8 mouse cellular contexts compared by ENCODE assay signal in the genomic region with DNA sequence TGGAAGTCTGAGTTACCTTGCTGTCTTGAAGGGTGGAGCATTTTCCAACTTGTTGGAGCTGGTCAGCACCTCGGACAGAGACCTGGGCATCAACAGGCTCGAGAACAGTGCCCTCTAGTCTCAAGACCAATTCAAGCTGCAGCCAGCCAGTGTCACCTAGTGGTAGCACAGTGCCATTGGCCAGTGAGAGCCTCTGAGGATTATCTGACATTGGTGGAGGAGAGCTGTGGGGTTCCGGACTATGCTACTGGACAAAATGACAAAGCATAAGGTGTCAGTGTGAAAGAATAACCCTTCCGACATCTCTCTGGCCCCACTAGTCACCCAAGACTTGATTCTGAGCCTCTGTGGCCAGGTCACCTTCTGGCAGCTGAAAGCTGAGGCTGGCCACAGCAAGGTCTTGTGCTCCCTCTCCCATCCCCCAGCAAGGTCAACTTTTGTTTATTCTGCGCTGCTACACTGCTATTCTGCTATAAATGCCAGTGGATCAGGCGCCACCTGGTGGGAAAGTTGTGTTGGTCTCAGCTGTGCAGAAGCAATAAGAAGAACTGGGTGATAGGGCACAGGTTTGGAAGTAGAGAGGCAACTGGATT.
DNase-seq lines count a peak whose midpoint lies in the region; ATAC-seq and TF ChIP-seq lines count a peak whose summit lies in the region.

No protein-coding gene starts in this region.

- no peak overlapping the region for H3K4me2 ChIP-seq in forebrain, embryonic 14.5 days (ENCODE audit: low read length)
- H3K4me2 ChIP-seq in lung, embryonic 15.5 days = no peak overlapping the region

- DNase-seq in MEL (ENCODE audit: low read depth, low spot score) = peak; percentile 78
- peak; percentile 83 for DNase-seq in forebrain, embryonic 14.5 days (ENCODE audit: low spot score)
- peak; percentile 59 to 77 for DNase-seq in heart, postnatal 14 days
- peak; percentile 90 to 91 for DNase-seq in kidney, postnatal 4 days
- DNase-seq in ovary, postnatal 36 days (ENCODE audit: low spot score) = peak; percentile 74
- DNase-seq in natural killer cell, adult 2 months (ENCODE audit: low spot score in 2 of 2) = no peak

- H3K27me3 ChIP-seq in MEL (ENCODE audit: control insufficient read depth in 1 of 2, insufficient read depth in 2 of 2, low read length in 2 of 2) = no peaks in the 10 kb centered on the region
- H3K27me3 ChIP-seq in forebrain, embryonic 14.5 days (replicated peaks; ENCODE audit: control insufficient read depth, insufficient read depth, low read length) = no peaks in the 10 kb centered on the region; the same call in 1 of the 2 replicates
- H3K27me3 ChIP-seq in lung, embryonic 15.5 days = no peaks in the 10 kb centered on the region

- H3K4me3 ChIP-seq in MEL (ENCODE audit: control insufficient read depth in 1 of 2, insufficient read depth in 1 of 2, low read depth in 2 of 2, low read length in 2 of 2) = no peak overlapping the region
- no peak overlapping the region for H3K4me3 ChIP-seq in forebrain, embryonic 14.5 days (ENCODE audit: low read depth, low read length)
- no peak overlapping the region for H3K4me3 ChIP-seq in lung, embryonic 15.5 days

- WGBS in forebrain, embryonic 14.5 days = 9% methylated on average over 6 of the region's 6 CpGs
- 11% methylated on average over 6 of the region's 6 CpGs for WGBS in lung, embryonic 15.5 days

- no peaks in the 10 kb centered on the region for H3K4me1 ChIP-seq in MEL (ENCODE audit: control insufficient read depth in 1 of 2, insufficient read depth in 2 of 2, low read length in 2 of 2)
- H3K4me1 ChIP-seq in forebrain, embryonic 14.5 days (ENCODE audit: control insufficient read depth, insufficient read depth, low read length) = no peaks in the 10 kb centered on the region
- no peaks in the 10 kb centered on the region for H3K4me1 ChIP-seq in lung, embryonic 15.5 days

- H3K27ac ChIP-seq in MEL (ENCODE audit: control insufficient read depth, low read depth, low read length) = no peak overlapping the region
- H3K27ac ChIP-seq in forebrain, embryonic 14.5 days (ENCODE audit: low read depth, low read length) = no peak overlapping the region
- H3K27ac ChIP-seq in lung, embryonic 15.5 days = no peak overlapping the region

- H3K9ac ChIP-seq in MEL (ENCODE audit: control insufficient read depth, low read depth, low read length, poor library complexity, severe bottlenecking) = no peak overlapping the region
- H3K9ac ChIP-seq in forebrain, embryonic 14.5 days (ENCODE audit: low read length) = no peak overlapping the region
- H3K9ac ChIP-seq in lung, embryonic 15.5 days = no peak overlapping the region

- no peaks in the 10 kb centered on the region for H3K79me2 ChIP-seq in MEL (ENCODE audit: control insufficient read depth, insufficient read depth, low read length, poor library complexity)

- no peaks in the 10 kb centered on the region for H3K9me3 ChIP-seq in MEL (replicated peaks; ENCODE audit: insufficient read depth, low read length)
- no peaks in the 10 kb centered on the region for H3K9me3 ChIP-seq in forebrain, embryonic 14.5 days (replicated peaks; ENCODE audit: control insufficient read depth, low read length)
- no peaks in the 10 kb centered on the region for H3K9me3 ChIP-seq in lung, embryonic 15.5 days

- H3K36me3 ChIP-seq in MEL (ENCODE audit: control insufficient read depth in 1 of 2, insufficient read depth in 2 of 2, low read length in 2 of 2) = no peaks in the 10 kb centered on the region
- no peaks in the 10 kb centered on the region for H3K36me3 ChIP-seq in forebrain, embryonic 14.5 days (ENCODE audit: control insufficient read depth, insufficient read depth, low read length)
- H3K36me3 ChIP-seq in lung, embryonic 15.5 days = no peaks in the 10 kb centered on the region

- TF ChIP-seq POLR2A in MEL (IDR thresholded peaks at IDR 0.05; ENCODE audit: control insufficient read depth in 1 of 2, insufficient read depth in 1 of 2, low read depth in 1 of 2, low read length in 2 of 2, poor library complexity in 1 of 2) = no peak

- no peak for TF ChIP-seq EP300 in MEL (IDR thresholded peaks at IDR 0.05; ENCODE audit: low read depth in 1 of 2, low read length in 2 of 2)

- peak; percentile 86 for ATAC-seq in cerebellum, adult (ENCODE audit: insufficient number of reproducible peaks, low FRiP score, low TSS enrichment)
- ATAC-seq in forebrain, embryonic 14.5 days = peak; percentile 65
- peak; percentile 67; the same call in 1 of the 2 replicates for ATAC-seq in lung, embryonic 15.5 days (ENCODE audit: borderline replicate concordance, extremely low read depth, low FRiP score, low TSS enrichment)

- TF ChIP-seq RAD21 in MEL (IDR thresholded peaks at IDR 0.05; ENCODE audit: low read depth, low read length) = peak; percentile 84

- intact Hi-C loops in heart, postnatal 14 days (cut with DNase I) = loop anchor here (1.0 kb wide), 1 partner anchor 447 kb away; no protein-coding TSS in a partner anchor

- peak; percentile 49 to 98 (median 79) for TF ChIP-seq CTCF in MEL (IDR thresholded peaks at IDR 0.05 in 2 of 3, conservative IDR thresholded peaks at IDR 0.05 in 1 of 3; ENCODE audit: control insufficient read depth in 1 of 3, insufficient read depth in 1 of 3, low read depth in 2 of 3, low read length in 3 of 3, poor library complexity in 1 of 3, severe bottlenecking in 1 of 3)

TF ChIP-seq in MEL, 35 proteins besides CTCF, POLR2A, EP300 and RAD21:
- TF ChIP-seq MYB (IDR thresholded peaks at IDR 0.05; ENCODE audit: low read depth, low read length) (no peak), POLR2AphosphoS2 (IDR thresholded peaks at IDR 0.05; ENCODE audit: low read length) (no peak), ELF1 (IDR thresholded peaks at IDR 0.05; ENCODE audit: low read depth, low read length) (no peak), BHLHE40 (IDR thresholded peaks at IDR 0.05; ENCODE audit: borderline replicate concordance, low read depth, low read length) (no peak), CHD2 (IDR thresholded peaks at IDR 0.05; ENCODE audit: low read length) (no peak), JUND (IDR thresholded peaks at IDR 0.05; ENCODE audit: low read depth, low read length) (no peak), SMC3 (IDR thresholded peaks at IDR 0.05; ENCODE audit: low read depth, low read length) (peak; percentile 71), ZC3H11A (IDR thresholded peaks at IDR 0.05; ENCODE audit: low read depth, low read length) (peak; percentile 70), MAZ (IDR thresholded peaks at IDR 0.05; ENCODE audit: low read depth, low read length) (no peak), GABPA (IDR thresholded peaks at IDR 0.05; ENCODE audit: low read depth, low read length) (no peak), UBTF (IDR thresholded peaks at IDR 0.05; ENCODE audit: borderline replicate concordance, insufficient read depth, low read depth, low read length) (no peak), MXI1 (IDR thresholded peaks at IDR 0.05; ENCODE audit: low read depth, low read length) (peak; percentile 68; the same call in 1 of the 2 replicates), TBP (IDR thresholded peaks at IDR 0.05; ENCODE audit: low read depth, low read length) (no peak), SIN3A (IDR thresholded peaks at IDR 0.05; ENCODE audit: low read length) (peak; percentile 86), USF2 (IDR thresholded peaks at IDR 0.05; ENCODE audit: borderline replicate concordance in 1 of 2, insufficient read depth in 1 of 2, low read depth in 1 of 2, low read length in 2 of 2) (no peak), NELFE (IDR thresholded peaks at IDR 0.05; ENCODE audit: low read depth, low read length) (no peak), E2F4 (IDR thresholded peaks at IDR 0.05; ENCODE audit: borderline replicate concordance, low read depth, low read length) (no peak), ZNF384 (IDR thresholded peaks at IDR 0.05; ENCODE audit: low read depth, low read length) (no peak), HCFC1 (IDR thresholded peaks at IDR 0.05; ENCODE audit: low read depth, low read length) (0 out of 2 replicates have a peak, but pooled peaks have one; percentile 19), ZKSCAN1 (IDR thresholded peaks at IDR 0.05; ENCODE audit: low read depth, low read length) (no peak), POLR2AphosphoS5 (IDR thresholded peaks at IDR 0.05; ENCODE audit: borderline replicate concordance, low read depth, low read length) (no peak)

Comparison
In these comparisons a context has a peak if more than half of its experiments do, and no peak if none do; other contexts are left out.
1. DNase-seq: peak in MEL (single experiment), forebrain, embryonic 14.5 days (single experiment), heart, postnatal 14 days (2 of 2), kidney, postnatal 4 days (2 of 2) and ovary, postnatal 36 days (single experiment); none in natural killer cell, adult 2 months (0 of 2).
2. Peak in every context shown above with its lines, with median percentiles within 50 percentile points of each other: ATAC-seq.